Mouse (Mus musculus) right cerebral cortex, adult 18-20 months (tissue): Measurements from ENCODE around the gene Lhx5.

ENCODE experiments used
- DNase-seq: peaks from one replicate; pipeline ENCODE4 v3.0.0; 2022; ENCODE audit warnings: mixed read lengths

Gene Lhx5

GRCm38 (mm10) chr5:120432486-120433015, 1.1 kb downstream of the Lhx5 start:
- DNase-seq, result no peak

DNA sequence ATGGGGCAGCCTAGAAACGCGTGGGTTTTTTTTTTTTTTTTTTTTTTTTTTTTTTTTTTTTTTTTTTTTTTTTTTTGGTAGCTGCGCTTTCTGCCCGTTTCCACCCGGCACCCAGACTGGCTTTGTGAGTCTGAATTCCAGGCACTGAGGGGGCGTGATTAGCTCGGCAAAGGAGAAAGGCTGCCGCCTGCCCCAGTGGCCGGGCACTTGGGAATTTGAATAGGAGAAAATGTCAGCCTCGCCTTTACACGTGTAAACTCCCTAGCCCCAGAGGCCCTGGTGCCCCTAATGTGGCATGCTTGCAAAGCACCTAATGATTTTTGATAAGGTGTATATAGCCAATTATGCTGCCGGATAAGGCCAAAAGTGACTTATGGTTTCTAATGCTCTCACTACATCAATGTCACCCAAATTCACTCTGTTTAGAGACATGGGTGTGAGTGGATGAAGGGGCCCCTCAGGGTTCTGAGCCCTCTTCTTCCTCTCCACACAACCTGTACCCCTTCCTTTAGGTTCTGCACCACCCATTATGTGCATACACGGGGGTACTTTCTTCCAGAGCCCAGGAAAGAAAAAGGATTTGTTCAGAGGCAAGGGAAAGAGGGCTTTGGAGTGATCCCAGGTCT, 1.7 kb downstream of the Lhx5 start:
- DNase-seq, result no peak

GRCm38 (mm10) chr5:120434231-120434735, 2.8 kb downstream of the Lhx5 start:
- no peak for DNase-seq

- no peak for DNase-seq
Measured at GRCm38 (mm10) chr5:120435006-120435681, 3.6 kb downstream of the Lhx5 start.

DNA sequence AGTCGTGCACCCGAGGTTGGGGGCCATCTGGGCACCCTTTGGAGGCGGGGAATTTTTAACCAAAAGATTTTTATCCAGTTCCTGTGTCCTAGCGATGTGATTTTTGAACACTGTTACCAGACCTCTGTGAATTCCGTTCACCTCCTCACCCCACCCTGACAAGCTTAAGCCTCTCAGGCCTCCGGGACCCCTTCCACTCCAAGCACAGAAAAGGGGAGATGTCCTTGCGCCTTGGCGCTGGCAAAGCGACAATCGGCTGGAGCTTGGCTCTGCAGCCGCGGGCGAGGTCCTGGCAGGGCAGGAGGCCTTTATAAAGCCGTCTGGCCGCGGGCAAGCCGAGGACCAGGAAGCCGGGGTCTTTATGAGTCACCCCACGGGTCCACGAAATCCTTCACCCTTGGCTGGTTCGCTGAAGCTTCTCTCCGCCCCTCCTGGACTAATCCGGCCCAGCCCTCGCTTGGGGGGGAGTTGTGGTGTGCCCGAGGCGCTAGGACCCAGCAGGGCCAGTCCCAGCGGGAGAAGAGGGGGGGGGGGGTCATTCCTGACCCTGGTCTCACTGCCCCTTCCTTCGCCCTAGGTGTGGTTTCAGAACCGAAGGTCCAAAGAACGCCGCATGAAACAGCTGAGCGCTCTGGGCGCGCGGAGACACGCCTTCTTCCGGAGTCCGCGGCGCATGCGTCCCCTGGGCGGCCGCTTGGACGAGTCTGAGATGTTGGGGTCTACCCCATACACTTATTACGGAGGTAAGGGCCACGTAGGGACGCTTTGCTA, 4.4 kb downstream of the Lhx5 start:
- DNase-seq, result no peak

DNA sequence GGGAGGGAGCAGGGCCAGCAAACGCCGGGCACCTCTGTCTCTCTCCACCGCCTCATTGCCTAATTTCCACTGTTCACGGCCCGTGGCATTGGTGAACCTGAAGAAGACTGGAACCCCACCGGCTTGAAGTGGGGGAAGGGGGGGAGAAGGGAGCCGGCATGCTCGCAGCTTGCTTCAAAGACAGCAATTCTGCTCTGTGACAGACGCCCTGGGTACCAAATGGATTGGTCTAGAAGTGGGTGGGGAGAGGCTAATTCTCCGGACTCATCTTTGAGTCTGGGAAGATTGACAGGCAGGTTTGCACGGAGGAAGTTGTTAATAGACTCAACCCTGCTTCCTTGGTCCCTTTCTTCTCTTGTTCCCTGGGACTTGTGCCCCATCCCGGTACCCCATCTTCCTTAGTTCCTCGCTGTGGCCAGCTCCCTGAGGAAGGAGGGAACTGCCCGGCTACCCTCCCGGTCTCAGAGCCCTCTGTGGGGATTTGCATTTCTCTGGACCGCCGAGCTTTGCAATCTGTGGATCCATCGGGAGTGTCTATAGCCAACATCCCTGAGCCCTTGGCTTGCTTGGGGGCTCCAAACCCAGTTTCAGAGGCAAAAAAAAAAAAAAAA, 5.5 kb downstream of the Lhx5 start:
- no peak for DNase-seq

GRCm38 (mm10) chr5:120437539-120437938, 6.0 kb downstream of the Lhx5 start:
- no peak for DNase-seq

DNA sequence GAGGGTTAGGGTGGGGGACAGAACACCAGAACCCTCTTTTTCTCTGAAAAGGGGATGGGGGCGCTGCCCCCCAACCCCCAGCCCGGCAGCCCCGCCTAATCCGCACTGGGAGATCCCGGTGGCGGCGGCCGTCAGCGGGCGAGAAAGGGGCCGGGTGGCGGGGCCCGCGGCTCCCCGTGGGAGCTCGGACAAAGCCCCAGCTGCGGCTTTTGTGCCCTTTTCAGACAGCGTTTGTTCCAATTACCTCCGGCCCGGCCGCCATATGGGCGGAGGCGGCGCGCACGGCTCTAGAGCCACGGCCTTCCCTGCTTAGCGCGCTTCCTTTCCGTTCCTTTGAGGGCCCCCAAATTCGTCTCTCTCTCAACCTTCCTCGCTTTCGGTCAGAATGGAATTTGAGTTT, 6.5 kb downstream of the Lhx5 start:
- no peak for DNase-seq

DNA sequence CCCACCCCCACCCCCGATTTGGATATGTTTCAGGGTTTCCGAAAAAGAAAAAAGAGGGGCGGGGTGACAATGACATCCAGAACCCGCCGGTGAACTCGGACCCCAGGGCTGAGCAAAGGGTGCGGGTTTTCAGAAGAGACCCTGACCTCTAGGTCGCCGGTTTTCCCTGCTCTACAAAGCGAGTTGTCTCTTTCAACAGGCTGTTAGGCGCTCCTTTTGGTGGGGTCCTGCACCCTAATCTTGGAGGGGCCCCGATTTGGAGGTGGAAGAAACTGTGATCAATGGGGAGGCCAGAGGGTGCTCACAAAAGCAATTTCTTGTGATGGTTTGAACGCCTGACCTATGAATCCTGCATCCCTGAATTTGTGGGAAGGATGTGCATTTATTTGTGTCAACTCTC, 7.0 kb downstream of the Lhx5 start:
- no peak for DNase-seq

GRCm38 (mm10) chr5:120438991-120439710, 7.7 kb downstream of the Lhx5 start:
- no peak for DNase-seq

DNA sequence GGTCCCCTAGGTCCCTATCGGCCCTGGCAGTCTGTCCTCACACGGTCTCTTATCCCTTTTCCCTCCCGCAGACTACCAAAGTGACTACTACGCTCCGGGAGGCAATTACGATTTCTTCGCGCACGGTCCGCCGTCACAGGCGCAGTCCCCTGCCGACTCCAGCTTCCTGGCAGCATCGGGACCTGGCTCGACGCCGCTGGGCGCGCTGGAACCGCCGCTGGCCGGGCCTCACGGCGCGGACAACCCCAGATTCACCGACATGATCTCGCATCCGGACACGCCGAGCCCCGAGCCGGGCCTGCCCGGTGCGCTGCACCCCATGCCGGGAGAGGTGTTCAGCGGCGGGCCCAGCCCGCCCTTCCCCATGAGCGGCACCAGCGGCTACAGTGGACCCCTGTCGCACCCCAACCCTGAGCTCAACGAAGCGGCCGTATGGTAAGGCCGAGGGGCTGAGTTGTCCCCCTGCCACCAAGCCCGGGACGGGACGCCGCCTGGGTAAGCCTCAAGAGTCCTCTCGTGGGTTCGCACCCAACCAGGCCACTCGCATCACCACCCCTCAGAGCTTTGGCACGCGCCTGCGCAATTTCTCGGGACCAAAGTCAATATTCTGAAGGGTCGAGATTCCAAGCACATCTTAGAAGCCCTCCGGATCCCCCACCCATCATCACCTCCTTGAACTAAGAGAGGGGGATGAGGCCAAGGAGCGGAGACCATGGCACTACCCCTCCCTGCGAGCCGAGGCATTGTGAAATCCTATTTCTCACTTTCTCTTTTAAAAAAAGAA, 8.6 kb downstream of the Lhx5 start:
- no peak for DNase-seq

DNA sequence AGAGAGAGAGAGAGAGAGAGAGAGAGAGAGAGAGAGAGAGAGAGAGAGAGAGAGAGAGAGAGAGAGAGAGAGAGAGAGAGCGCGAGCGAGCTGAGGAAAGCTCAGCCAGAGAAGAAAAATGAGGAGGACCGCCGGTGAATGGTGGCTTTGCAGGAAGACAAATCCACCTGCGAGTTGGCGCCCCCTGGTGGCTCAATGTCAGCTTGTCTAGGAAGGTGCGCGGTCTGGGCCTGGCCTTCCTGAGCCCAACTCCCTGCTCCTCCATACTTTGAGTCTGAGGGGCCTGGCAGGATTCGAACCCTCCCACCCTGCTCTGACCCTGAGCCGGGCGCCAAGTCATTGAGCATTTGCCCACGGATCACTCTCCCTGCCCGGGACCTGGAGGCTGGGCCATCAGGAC, 9.2 kb downstream of the Lhx5 start:
- peak; percentile 86 for DNase-seq

- DNase-seq, result no peak
Measured at GRCm38 (mm10) chr5:120447305-120447704, 15.8 kb downstream of the Lhx5 start.

GRCm38 (mm10) chr5:120454756-120455337, 23.3 kb downstream of the Lhx5 start:
- no peak for DNase-seq

DNA sequence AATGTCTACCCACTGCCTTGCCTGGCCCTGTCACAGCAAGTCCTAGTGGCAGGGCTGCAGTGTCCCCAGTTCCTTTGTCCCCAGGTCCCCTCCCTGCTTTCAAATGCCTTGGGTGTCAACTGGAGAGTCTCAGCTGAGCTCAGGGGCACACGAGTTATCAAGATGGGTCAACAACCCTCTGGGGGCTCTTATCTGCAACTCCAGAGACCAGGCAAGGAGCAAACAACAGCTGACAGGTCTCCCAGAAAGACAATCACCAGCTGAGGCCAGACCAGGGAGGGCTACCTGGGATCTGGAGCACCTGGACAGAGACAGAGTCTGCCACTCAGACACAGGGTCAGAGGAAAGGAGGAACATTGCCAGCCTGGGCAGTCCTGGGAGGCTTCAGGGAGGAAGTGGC, 24.8 kb downstream of the Lhx5 start:
- DNase-seq, result no peak

GRCm38 (mm10) chr5:120456841-120457554, 25.5 kb downstream of the Lhx5 start:
- DNase-seq, result no peak

DNA sequence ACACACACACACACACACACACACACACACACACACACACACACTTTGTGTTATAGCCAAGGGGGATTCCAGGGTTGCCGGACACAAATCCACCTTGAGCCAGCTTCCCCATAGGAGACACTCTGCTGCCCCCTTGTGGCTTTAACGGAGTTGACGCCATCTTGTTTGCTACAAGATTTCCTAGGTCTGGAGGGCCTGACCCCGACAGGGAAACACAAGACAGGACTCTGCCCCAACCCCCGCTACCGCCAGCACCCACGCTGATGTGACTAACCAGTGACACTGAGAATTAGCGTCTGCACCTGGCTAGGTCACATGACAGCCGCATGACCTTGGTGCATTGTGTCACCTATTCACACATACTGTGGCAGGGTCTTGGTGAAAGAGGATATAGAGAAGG, 26.1 kb downstream of the Lhx5 start:
- peak; percentile 43 for DNase-seq

GRCm38 (mm10) chr5:120459133-120459532, 27.6 kb downstream of the Lhx5 start:
- DNase-seq, result no peak

DNA sequence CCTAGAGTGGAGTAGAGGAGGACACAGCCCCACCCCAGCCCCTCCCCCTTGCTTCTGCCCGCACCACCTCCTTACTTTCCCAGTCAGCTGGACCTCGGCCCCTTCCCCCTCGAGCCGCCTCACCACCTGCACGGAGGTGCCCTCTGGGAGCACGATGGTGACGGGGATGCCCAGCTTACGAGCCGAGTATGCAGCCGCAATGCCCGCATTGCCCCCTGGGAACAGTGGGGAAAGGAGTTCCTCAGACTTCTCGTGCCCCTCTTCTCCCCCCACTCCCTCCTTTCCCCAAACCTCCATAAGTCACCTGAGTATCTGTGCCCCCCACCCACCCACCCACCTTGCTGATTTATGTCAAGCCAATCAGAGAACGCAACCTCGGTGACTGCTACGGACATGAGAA, 30.4 kb downstream of the Lhx5 start:
- no peak for DNase-seq

- DNase-seq, result no peak
Measured at GRCm38 (mm10) chr5:120464321-120464720, 32.8 kb downstream of the Lhx5 start.

DNA sequence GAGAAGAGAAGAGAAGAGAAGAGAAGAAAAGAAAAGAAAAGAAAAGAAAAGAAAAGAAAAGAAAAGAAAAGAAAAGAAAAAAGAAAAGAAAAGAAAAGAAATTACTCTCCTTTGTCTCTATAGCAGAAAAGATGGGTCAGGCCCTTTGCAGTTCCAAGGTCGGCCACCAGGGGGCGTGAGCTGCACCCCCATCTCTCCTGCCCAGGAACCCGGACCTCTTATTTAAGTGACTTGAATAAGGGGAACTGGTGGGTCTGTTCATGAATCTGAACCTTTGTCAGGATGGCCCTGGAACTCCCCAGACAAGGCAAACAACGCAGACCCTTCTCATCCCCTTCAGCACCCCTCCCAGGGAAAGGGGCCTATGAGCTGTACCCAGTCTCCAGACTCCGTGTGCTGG, 33.6 kb downstream of the Lhx5 start:
- DNase-seq, result no peak
